Mouse (Mus musculus): ENCODE data around the gene Hfe2. TPM values are rescaled to one million over a fixed set of nuclear protein-coding genes. Genes with fewer than 3 reads are reported as not detected.

Hfe2 gene
- polyA plus RNA-seq, 1 experiment: 0.32 TPM

DNA sequence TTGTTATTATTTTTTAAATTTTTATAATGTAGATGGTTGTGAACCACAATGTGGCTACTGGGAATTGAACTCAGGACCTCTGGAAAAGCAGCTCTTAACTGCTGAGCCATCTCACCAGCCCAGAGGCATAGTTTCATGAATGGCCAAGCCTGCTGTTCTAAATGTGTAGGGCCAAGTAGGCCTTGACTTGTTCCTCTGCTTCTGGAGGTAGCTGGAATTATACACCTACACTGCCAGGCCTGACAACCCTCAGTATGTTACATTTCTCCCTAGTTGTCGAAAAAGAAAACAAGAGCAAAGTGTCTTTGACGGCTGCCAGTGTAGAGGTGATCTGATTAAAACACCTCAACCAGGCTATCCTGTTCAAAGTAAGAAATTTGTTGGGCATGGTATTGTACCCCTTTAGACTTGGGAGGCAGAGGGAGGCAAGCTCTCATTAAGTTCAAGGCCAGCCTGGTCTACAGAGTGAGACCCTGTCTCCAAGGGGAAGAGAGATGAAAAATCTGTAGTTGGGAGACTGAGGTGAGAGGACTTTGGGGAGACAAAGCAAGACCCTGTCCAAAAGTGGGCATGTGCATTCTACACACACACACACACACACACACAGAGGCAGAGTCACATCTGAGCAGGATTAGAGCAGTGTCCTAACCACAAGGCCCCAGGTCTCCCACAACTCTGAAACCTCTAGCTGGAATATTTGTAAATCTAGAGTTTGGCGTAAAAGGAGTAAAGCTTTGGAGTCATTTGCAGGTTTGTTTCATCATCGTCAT is 26.3 kb upstream of the Hfe2 start:
- Histone ChIP-seq H3K36me3 (ENCODE audit: control insufficient read depth, insufficient read depth, low read length) (no peaks in the 10 kb centered on the region), H3K27ac (ENCODE audit: insufficient read depth, low read length) (no peak overlapping the region), H3K4me3 (ENCODE audit: extremely low read depth, insufficient read depth, insufficient read length) (no peak overlapping the region), H3K27me3 (ENCODE audit: control insufficient read depth, insufficient read depth, low read length) (no peaks in the 10 kb centered on the region), H3K4me1 (ENCODE audit: control insufficient read depth, insufficient read depth, insufficient read length) (peaks cover 3% of the 10 kb centered on the region; the same call in 1 of the 2 replicates)
- DNase-seq (ENCODE audit: low read depth in 1 of 2, low spot score in 2 of 2): no peak
- TF ChIP-seq CTCF (IDR thresholded peaks at IDR 0.05; ENCODE audit: extremely low read depth, insufficient read depth, insufficient read length, insufficient replicate concordance) (no peak), POLR2A (IDR thresholded peaks at IDR 0.05; ENCODE audit: low read depth, low read length) (no peak)
- 93% methylated on average over 4 of the region's 4 CpGs for WGBS

GRCm38 (mm10) chr3:96499481-96500288 is 25.3 kb upstream of the Hfe2 start:
- H3K4me1 ChIP-seq (ENCODE audit: control insufficient read depth, insufficient read depth, insufficient read length): peaks cover 3% of the 10 kb centered on the region; the same call in 1 of the 2 replicates
- peak overlapping the region; percentile 92 for H3K27ac ChIP-seq (ENCODE audit: insufficient read depth, low read length)
- no peaks in the 10 kb centered on the region for H3K27me3 ChIP-seq (ENCODE audit: control insufficient read depth, insufficient read depth, low read length)
- DNase-seq (ENCODE audit: low read depth in 1 of 2, low spot score in 2 of 2): peak; percentile 63 to 74
- H3K36me3 ChIP-seq (ENCODE audit: control insufficient read depth, insufficient read depth, low read length): no peaks in the 10 kb centered on the region
- peak overlapping the region; percentile 85 for H3K4me3 ChIP-seq (ENCODE audit: extremely low read depth, insufficient read depth, insufficient read length)
- TF ChIP-seq POLR2A (IDR thresholded peaks at IDR 0.05; ENCODE audit: low read depth, low read length) (no peak), CTCF (IDR thresholded peaks at IDR 0.05; ENCODE audit: extremely low read depth, insufficient read depth, insufficient read length, insufficient replicate concordance) (no peak)
- under 1% methylated on average over 36 of the region's 36 CpGs for WGBS

DNA sequence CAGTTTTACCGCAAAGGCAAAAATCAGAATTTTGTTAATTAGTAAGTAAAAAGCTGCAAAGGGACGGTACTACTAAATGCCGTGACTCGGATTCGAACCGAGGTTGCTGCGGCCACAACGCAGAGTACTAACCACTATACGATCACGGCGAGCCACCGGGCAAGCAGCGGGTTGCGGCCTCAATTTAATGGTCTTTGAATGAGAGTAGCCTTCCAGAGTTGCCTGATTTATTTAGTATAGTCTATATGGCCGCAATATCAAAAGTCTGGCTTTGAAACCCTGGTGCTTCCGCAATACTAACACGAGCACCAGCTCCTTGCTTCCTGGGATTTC is 24.7 kb upstream of the Hfe2 start:
- no peak for TF ChIP-seq POLR2A (IDR thresholded peaks at IDR 0.05; ENCODE audit: low read depth, low read length)
- no peak for TF ChIP-seq CTCF (IDR thresholded peaks at IDR 0.05; ENCODE audit: extremely low read depth, insufficient read depth, insufficient read length, insufficient replicate concordance)
- Histone ChIP-seq H3K4me3 (ENCODE audit: extremely low read depth, insufficient read depth, insufficient read length) (peak overlapping the region; percentile 85), H3K4me1 (ENCODE audit: control insufficient read depth, insufficient read depth, insufficient read length) (peaks cover 3% of the 10 kb centered on the region; the same call in 1 of the 2 replicates), H3K27me3 (ENCODE audit: control insufficient read depth, insufficient read depth, low read length) (no peaks in the 10 kb centered on the region), H3K27ac (ENCODE audit: insufficient read depth, low read length) (peak overlapping the region; percentile 93), H3K36me3 (ENCODE audit: control insufficient read depth, insufficient read depth, low read length) (no peaks in the 10 kb centered on the region)
- peak; percentile 84 to 86 for DNase-seq (ENCODE audit: low read depth in 1 of 2, low spot score in 2 of 2)
- under 1% methylated on average over 17 of the region's 17 CpGs for WGBS

GRCm38 (mm10) chr3:96500691-96501265 is 24.2 kb upstream of the Hfe2 start:
- WGBS: under 1% methylated on average over 19 of the region's 19 CpGs
- DNase-seq (ENCODE audit: low read depth in 1 of 2, low spot score in 2 of 2): peak; percentile 73 to 78
- H3K36me3 ChIP-seq (ENCODE audit: control insufficient read depth, insufficient read depth, low read length): no peaks in the 10 kb centered on the region

GRCm38 (mm10) chr3:96501391-96502115 is 23.4 kb upstream of the Hfe2 start:
- peak overlapping the region; percentile 92 for H3K27ac ChIP-seq (ENCODE audit: insufficient read depth, low read length)
- DNase-seq (ENCODE audit: low read depth in 1 of 2, low spot score in 2 of 2): peak; percentile 76 to 82
- H3K36me3 ChIP-seq (ENCODE audit: control insufficient read depth, insufficient read depth, low read length): no peaks in the 10 kb centered on the region
- TF ChIP-seq POLR2A (IDR thresholded peaks at IDR 0.05; ENCODE audit: low read depth, low read length) (no peak), CTCF (IDR thresholded peaks at IDR 0.05; ENCODE audit: extremely low read depth, insufficient read depth, insufficient read length, insufficient replicate concordance) (no peak)
- under 1% methylated on average over 32 of the region's 32 CpGs for WGBS
- peak overlapping the region; percentile 76 for H3K4me3 ChIP-seq (ENCODE audit: extremely low read depth, insufficient read depth, insufficient read length)
- no peaks in the 10 kb centered on the region for H3K27me3 ChIP-seq (ENCODE audit: control insufficient read depth, insufficient read depth, low read length)
- H3K4me1 ChIP-seq (ENCODE audit: control insufficient read depth, insufficient read depth, insufficient read length): peaks cover 3% of the 10 kb centered on the region; the same call in 1 of the 2 replicates

More at GRCm38 (mm10) chr3:96500691-96501265, 24.2 kb upstream of the Hfe2 start:
- H3K4me3 ChIP-seq (ENCODE audit: extremely low read depth, insufficient read depth, insufficient read length): peak overlapping the region; percentile 76
- H3K4me1 ChIP-seq (ENCODE audit: control insufficient read depth, insufficient read depth, insufficient read length): peaks cover 3% of the 10 kb centered on the region; the same call in 1 of the 2 replicates
- peak overlapping the region; percentile 93 for H3K27ac ChIP-seq (ENCODE audit: insufficient read depth, low read length)
- TF ChIP-seq POLR2A (IDR thresholded peaks at IDR 0.05; ENCODE audit: low read depth, low read length) (no peak), CTCF (IDR thresholded peaks at IDR 0.05; ENCODE audit: extremely low read depth, insufficient read depth, insufficient read length, insufficient replicate concordance) (no peak)
- no peaks in the 10 kb centered on the region for H3K27me3 ChIP-seq (ENCODE audit: control insufficient read depth, insufficient read depth, low read length)

All from spleen, adult 2 months (tissue).